Comparison of ENCODE assay signal across 27 mouse cellular contexts in genomic region chr3:83799486-83799885, GRCm38 (mm10). TPM values are rescaled to one million over a fixed set of nuclear protein-coding genes. Genes with fewer than 3 reads are reported as not detected.
"Had no signal": no experiment of that assay in that cellular context is flagged by ENCODE, and none has a peak within 500 bp of the region (broad histone marks: within the 10 kb centered on the region; RNA-seq: fewer than 3 reads in every experiment).

No protein-coding gene starts in this region.

- DNase-seq: gastrocnemius, adult 2 months; gastrocnemius, postnatal 10 days; gastrocnemius, postnatal 25 days; heart, postnatal 4 days; kidney, adult 11 months; kidney, adult 2 months; kidney, adult 9 months; kidney, postnatal 14 days; kidney, postnatal 36 days; liver; liver, embryonic 13.5 days had no signal

- H3K27ac ChIP-seq: gastrocnemius, adult 2 months; heart, embryonic 13.5 days; heart, embryonic 15.5 days; hindbrain, embryonic 10.5 days; hindbrain, embryonic 12.5 days; hindbrain, embryonic 14.5 days; kidney, embryonic 15.5 days; kidney, postnatal 0 days; layer of hippocampus, adult 2 months; left cerebral cortex, adult 2 months; limb, embryonic 10.5 days; limb, embryonic 12.5 days; liver, embryonic 13.5 days; liver, embryonic 15.5 days had no signal

- H3K9me3 ChIP-seq: heart, embryonic 13.5 days; heart, embryonic 15.5 days; hindbrain, embryonic 12.5 days; limb, embryonic 10.5 days; liver, embryonic 13.5 days; liver, embryonic 15.5 days had no signal

- H3K27me3 ChIP-seq: heart, embryonic 13.5 days; heart, embryonic 15.5 days; hindbrain, embryonic 12.5 days; kidney, embryonic 15.5 days; limb, embryonic 12.5 days; liver, embryonic 13.5 days; liver, embryonic 15.5 days had no signal

- ATAC-seq: hindbrain, embryonic 16.5 days had no signal

- H3K9ac ChIP-seq: heart, embryonic 13.5 days; heart, embryonic 15.5 days; hindbrain, embryonic 12.5 days; hindbrain, embryonic 14.5 days; kidney, embryonic 15.5 days; limb, embryonic 12.5 days; liver, embryonic 13.5 days; liver, embryonic 15.5 days had no signal

- H3K4me1 ChIP-seq: heart, embryonic 13.5 days; heart, embryonic 15.5 days; hindbrain, embryonic 12.5 days; limb, embryonic 12.5 days; liver, embryonic 13.5 days; liver, embryonic 15.5 days had no signal

- H3K4me3 ChIP-seq: gastrocnemius, adult 2 months; heart, embryonic 13.5 days; heart, embryonic 15.5 days; hindbrain, embryonic 10.5 days; hindbrain, embryonic 12.5 days; kidney, embryonic 15.5 days; layer of hippocampus, adult 2 months; left cerebral cortex, adult 2 months; limb, embryonic 10.5 days; limb, embryonic 12.5 days; liver, embryonic 13.5 days; liver, embryonic 15.5 days had no signal

- H3K4me2 ChIP-seq: heart, embryonic 11.5 days; heart, embryonic 13.5 days; heart, embryonic 15.5 days; hindbrain, embryonic 12.5 days; hindbrain, embryonic 14.5 days; kidney, embryonic 15.5 days; limb, embryonic 12.5 days; liver, embryonic 11.5 days; liver, embryonic 13.5 days; liver, embryonic 15.5 days had no signal

- H3K36me3 ChIP-seq: heart, embryonic 13.5 days; heart, embryonic 15.5 days; hindbrain, embryonic 10.5 days; hindbrain, embryonic 12.5 days; kidney, embryonic 15.5 days; limb, embryonic 10.5 days; limb, embryonic 12.5 days; liver, embryonic 13.5 days; liver, embryonic 15.5 days had no signal

RNA-seq across cellular contexts. Expression of gene Sfrp2, which starts 33.4 kb away (rescaled TPM):
- total RNA-seq: granulocyte monocyte progenitor cell, adult 5-6 weeks had no signal
